Mouse (Mus musculus) heart, postnatal 36 days (tissue): ENCODE measurements at regions not wholly inside any gene's neighbourhood (a gene's known extent, or its start where the extent isn't known, plus 50 kb on each side); places are given as distances from the start of the nearest gene placed in this dataset.

ENCODE experiments used
- DNase-seq, 2 experiments: peaks; one replicate each; pipeline ENCODE4 v3.0.0; 2021 to 2022
- intact Hi-C: fragments of 180-260 bp; cut with DNase I; formaldehyde crosslinking; loops from one replicate; pipeline ENCODE4 v1.15.1; 2025

- intact Hi-C loops, result no loop called here
- DNase-seq, result no peak
Measured at GRCm38 (mm10) chr15:59262380-59262779, 373.3 kb downstream of the Gm49356 start.

- intact Hi-C loops, result no loop called here
- peak; percentile 47 to 58 for DNase-seq
Measured at GRCm38 (mm10) chr15:59263433-59264328, 374.6 kb downstream of the Gm49356 start.
